Mouse (Mus musculus) kidney, embryonic 14.5 days (tissue): ENCODE data around the gene Aldh4a1. TPM values are rescaled to one million over a fixed set of nuclear protein-coding genes. Genes with fewer than 3 reads are reported as not detected.

Source experiments
- ATAC-seq: fragments of 200-750 bp; cut with Nextera tagmentation; 2 replicates; pipeline ENCODE4 v1.8.0; 2017; ENCODE audit warnings: moderate number of reproducible peaks, mild to moderate bottlenecking, moderate TSS enrichment, moderate library complexity; ENCODE audit not compliant: low FRiP score, low TSS enrichment
- H3K27ac ChIP-seq: fragments of 300-500 bp; sonication (generic); 2 replicates; pipeline ENCODE4 v1.5.1; 2014; ENCODE audit warnings: low read depth, mild to moderate bottlenecking, low read length, moderate library complexity, mixed read lengths
- H3K27me3 ChIP-seq: fragments of 300-500 bp; sonication (generic); 2 replicates; pipeline ENCODE4 v1.6.1; 2014; ENCODE audit warnings: mild to moderate bottlenecking, low read length; ENCODE audit not compliant: control insufficient read depth, insufficient read depth
- H3K36me3 ChIP-seq: fragments of 300-500 bp; sonication (generic); 2 replicates; pipeline ENCODE4 v1.6.1; 2014; ENCODE audit warnings: low read length, mixed read lengths; ENCODE audit not compliant: control insufficient read depth, insufficient read depth
- H3K4me1 ChIP-seq: fragments of 300-500 bp; sonication (generic); 2 replicates; pipeline ENCODE4 v1.6.1; 2014; ENCODE audit warnings: low read length, mixed read lengths; ENCODE audit not compliant: control insufficient read depth, insufficient read depth
- H3K4me2 ChIP-seq: fragments of 300-500 bp; sonication (generic); replicated peaks from 2 replicates; pipeline ENCODE4 v1.6.1; 2014; ENCODE audit warnings: low read depth, mild to moderate bottlenecking, low read length
- H3K4me3 ChIP-seq: fragments of 300-500 bp; sonication (generic); 2 replicates; pipeline ENCODE4 v1.5.1; 2014; ENCODE audit warnings: mild to moderate bottlenecking, low read length
- H3K9ac ChIP-seq: fragments of 300-500 bp; sonication (generic); 2 replicates; pipeline ENCODE4 v1.6.1; 2014; ENCODE audit warnings: low read depth, mild to moderate bottlenecking, low read length, moderate library complexity
- H3K9me3 ChIP-seq: fragments of 300-500 bp; sonication (generic); 2 replicates; pipeline ENCODE4 v1.6.1; 2016; ENCODE audit warnings: low read length; ENCODE audit not compliant: control insufficient read depth
- WGBS: fragments of 180-500 bp; shearing (Covaris S2); extraction: QIAGEN DNeasy Blood & Tissue Kit; methylation state at CpG from one replicate; pipeline ENCODE4 v1.1.7; 2014; 5-methylcytosine and 5-hydroxymethylcytosine counted together
- polyA plus RNA-seq: library from polyadenylated mRNA; unstranded; fragments of >200 nt; fragmentation: Nextera tagmentation; extraction: Ambion mirVana; gene quantifications from 2 replicates; pipeline ENCODE4 v1.2.1, GENCODE M21; 2014

Gene Aldh4a1
- 31.3 and 37.3 TPM in 2 replicates for polyA plus RNA-seq

DNA sequence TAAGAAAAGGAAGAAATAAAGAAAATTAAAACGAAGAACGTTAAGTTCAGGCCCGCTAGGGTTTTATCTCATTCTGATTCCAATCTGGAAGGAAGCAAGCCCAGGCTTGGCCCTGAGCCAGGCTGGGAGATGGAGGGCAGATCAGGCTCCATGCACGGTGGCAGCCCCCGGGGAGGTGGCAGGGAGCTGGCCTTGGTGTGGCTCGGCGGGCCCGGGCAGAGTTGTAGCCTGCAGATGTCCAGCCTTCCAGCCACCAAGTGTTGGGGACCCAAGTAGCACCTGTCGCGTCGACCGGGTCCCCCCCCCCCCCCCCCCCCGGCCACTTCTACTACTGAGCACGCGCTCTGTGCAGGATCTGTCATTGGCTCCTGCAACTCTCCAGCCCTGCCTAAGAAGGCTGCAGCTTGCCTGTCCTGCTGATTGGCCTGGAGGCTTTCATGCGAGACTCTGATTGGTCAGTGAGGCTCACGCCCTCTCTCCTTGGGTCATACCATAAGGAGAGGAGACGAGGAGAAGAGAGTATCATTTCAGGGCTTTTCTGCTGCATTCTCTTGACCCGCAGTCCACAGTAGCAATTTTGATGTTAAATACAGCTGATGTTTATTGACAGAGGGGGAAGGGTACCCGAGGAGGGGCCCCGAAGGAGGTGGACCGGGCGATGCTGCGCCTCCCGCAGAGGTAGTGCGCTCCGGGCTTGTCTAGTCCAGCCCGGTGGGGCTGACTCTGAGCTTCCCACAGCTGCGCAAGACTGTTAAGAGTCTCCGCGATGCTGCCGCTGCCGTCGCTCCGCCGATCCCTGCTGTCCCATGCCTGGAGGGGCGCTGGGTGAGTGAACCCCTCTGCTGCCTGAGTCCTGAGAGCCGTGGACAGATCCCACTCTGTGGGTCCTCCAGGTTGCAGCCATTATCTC is at the start of gene Aldh4a1:
Aldh4a1 (plus strand) TSS at position 494 of the 910 bp plus-strand sequence.
- H3K9ac ChIP-seq, result peak within 1 kb of the TSS; percentile 67
- H3K4me1 ChIP-seq, result peaks cover 22% of the 10 kb centered on the region
- H3K4me3 ChIP-seq, result peak within 1 kb of the TSS; percentile 65
- H3K27me3 ChIP-seq, result no peaks in the 10 kb centered on the region
- H3K27ac ChIP-seq, result peak within 1 kb of the TSS; percentile 76; the same call in 1 of the 2 replicates
- ATAC-seq, result peak; percentile 98
- H3K9me3 ChIP-seq, result no peaks in the 10 kb centered on the region
- H3K36me3 ChIP-seq, result peaks cover 5% of the 10 kb centered on the region; the same call in 1 of the 2 replicates
- H3K4me2 ChIP-seq, result peak within 1 kb of the TSS; percentile 70
- under 1% methylated on average over 33 of the region's 38 CpGs for WGBS

- Histone ChIP-seq H3K27ac (no peak overlapping the region), H3K4me3 (no peak overlapping the region), H3K4me1 (peaks cover 30% of the 10 kb centered on the region), H3K36me3 (no peaks in the 10 kb centered on the region), H3K27me3 (no peaks in the 10 kb centered on the region; the same call in 1 of the 2 replicates), H3K9me3 (no peaks in the 10 kb centered on the region), H3K9ac (no peak overlapping the region), H3K4me2 (no peak overlapping the region)
- ATAC-seq, result no peak
- WGBS, result 90% methylated on average over 12 of the region's 12 CpGs
These were observed 49.6 kb upstream of the Aldh4a1 start for GRCm38 (mm10) chr4:139572928-139573512.

- WGBS, result under 1% methylated on average over 51 of the region's 52 CpGs
- Histone ChIP-seq H3K4me2 (peak overlapping the region; percentile 87), H3K27me3 (no peaks in the 10 kb centered on the region; the same call in 1 of the 2 replicates), H3K4me1 (peaks cover 42% of the 10 kb centered on the region), H3K4me3 (peak overlapping the region; percentile 75), H3K36me3 (no peaks in the 10 kb centered on the region), H3K27ac (peak overlapping the region; percentile 81), H3K9ac (peak overlapping the region; percentile 83), H3K9me3 (no peaks in the 10 kb centered on the region)
- ATAC-seq, result peak; percentile 96
These were observed 48.4 kb upstream of the Aldh4a1 start for GRCm38 (mm10) chr4:139574156-139574798.

GRCm38 (mm10) chr4:139574799-139575672 is 47.6 kb upstream of the Aldh4a1 start:
- peak; percentile 70 for ATAC-seq
- H3K9me3 ChIP-seq, result no peaks in the 10 kb centered on the region
- H3K4me3 ChIP-seq, result peak overlapping the region; percentile 75
- WGBS, result under 1% methylated on average over 92 of the region's 111 CpGs
- peaks cover 49% of the 10 kb centered on the region for H3K4me1 ChIP-seq
- H3K27me3 ChIP-seq, result no peaks in the 10 kb centered on the region; the same call in 1 of the 2 replicates
- peak overlapping the region; percentile 87 for H3K4me2 ChIP-seq
- peak overlapping the region; percentile 81 for H3K27ac ChIP-seq
- peak overlapping the region; percentile 83 for H3K9ac ChIP-seq
- no peaks in the 10 kb centered on the region for H3K36me3 ChIP-seq

GRCm38 (mm10) chr4:139575673-139576003 is 47.0 kb upstream of the Aldh4a1 start:
- H3K27me3 ChIP-seq, result no peaks in the 10 kb centered on the region; the same call in 1 of the 2 replicates
- H3K4me2 ChIP-seq, result peak overlapping the region; percentile 87
- 5% methylated on average over 14 of the region's 14 CpGs for WGBS
- peaks cover 55% of the 10 kb centered on the region for H3K4me1 ChIP-seq
- peak overlapping the region; percentile 83 for H3K9ac ChIP-seq
- H3K4me3 ChIP-seq, result peak overlapping the region; percentile 75
- no peaks in the 10 kb centered on the region for H3K36me3 ChIP-seq
- ATAC-seq, result no peak
- no peaks in the 10 kb centered on the region for H3K9me3 ChIP-seq
- H3K27ac ChIP-seq, result no peak overlapping the region

GRCm38 (mm10) chr4:139576251-139576880 is 46.3 kb upstream of the Aldh4a1 start:
- WGBS, result 30% methylated on average over 14 of the region's 14 CpGs
- Histone ChIP-seq H3K9me3 (no peaks in the 10 kb centered on the region), H3K9ac (peak overlapping the region; percentile 1; the same call in 1 of the 2 replicates), H3K4me3 (peak overlapping the region; percentile 75), H3K27ac (no peak overlapping the region), H3K4me1 (peaks cover 62% of the 10 kb centered on the region), H3K27me3 (no peaks in the 10 kb centered on the region; the same call in 1 of the 2 replicates), H3K36me3 (no peaks in the 10 kb centered on the region), H3K4me2 (peak overlapping the region; percentile 87)
- no peak for ATAC-seq

DNA sequence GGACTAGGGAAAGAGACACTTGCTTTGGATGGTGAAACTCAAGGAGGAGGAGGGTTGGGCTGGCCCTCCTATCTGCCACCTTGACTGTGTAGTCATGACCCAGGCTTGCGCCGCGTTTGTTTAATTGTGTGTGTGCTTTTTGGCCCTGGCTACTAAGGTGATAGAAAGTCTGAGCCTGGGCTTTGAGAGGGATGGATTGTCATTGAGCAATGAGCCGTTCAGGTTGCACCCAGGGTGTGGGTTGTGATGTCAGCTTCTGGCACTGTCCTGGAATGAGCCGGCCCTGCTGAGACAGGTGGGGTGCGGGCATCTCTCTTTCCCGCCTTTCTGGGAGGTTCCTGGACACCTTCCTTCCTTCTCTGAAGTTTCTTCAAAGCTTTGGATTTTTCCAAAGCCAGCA is 45.7 kb upstream of the Aldh4a1 start:
- Histone ChIP-seq H3K9me3 (no peaks in the 10 kb centered on the region), H3K27me3 (no peaks in the 10 kb centered on the region; the same call in 1 of the 2 replicates), H3K9ac (0 out of 2 replicates have a peak overlapping the region, but pooled peaks have one; percentile 1), H3K4me2 (peak overlapping the region; percentile 87), H3K27ac (no peak overlapping the region), H3K4me3 (peak overlapping the region; percentile 75), H3K36me3 (no peaks in the 10 kb centered on the region), H3K4me1 (peaks cover 69% of the 10 kb centered on the region)
- ATAC-seq, result no peak
- 65% methylated on average over 7 of the region's 7 CpGs for WGBS

DNA sequence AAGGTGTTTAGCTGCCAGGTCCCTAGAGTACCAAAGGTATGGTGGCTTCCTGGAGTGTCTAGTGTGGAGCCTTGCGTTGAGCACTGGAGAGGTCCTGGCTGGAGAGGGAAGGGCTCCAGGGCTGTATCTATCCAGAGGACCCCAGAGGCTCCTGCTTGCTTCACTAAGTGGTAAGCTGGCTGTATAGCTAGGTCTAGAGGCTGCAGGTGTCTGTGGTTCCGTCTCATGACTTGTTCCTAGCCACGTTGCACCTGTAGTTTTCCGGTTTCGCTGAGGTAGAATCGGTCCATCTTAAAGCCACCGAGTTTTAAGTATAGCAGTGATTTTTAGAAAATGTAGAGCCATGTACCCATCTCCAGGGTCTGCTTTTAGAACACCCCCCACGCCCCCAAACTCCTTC is 44.3 kb upstream of the Aldh4a1 start:
- H3K36me3 ChIP-seq, result no peaks in the 10 kb centered on the region
- no peaks in the 10 kb centered on the region for H3K9me3 ChIP-seq
- H3K4me3 ChIP-seq, result no peak overlapping the region
- no peaks in the 10 kb centered on the region; the same call in 1 of the 2 replicates for H3K27me3 ChIP-seq
- peak overlapping the region; percentile 15 for H3K4me2 ChIP-seq
- H3K27ac ChIP-seq, result peak overlapping the region; percentile 53; the same call in 1 of the 2 replicates
- 81% methylated on average over 8 of the region's 8 CpGs for WGBS
- peak overlapping the region; percentile 1; the same call in 1 of the 2 replicates for H3K9ac ChIP-seq
- no peak for ATAC-seq
- H3K4me1 ChIP-seq, result peaks cover 72% of the 10 kb centered on the region
